ENCODE assay signal across 8 mouse cellular contexts in genomic region chr4:132309140-132309848, GRCm38 (mm10). TPM values are rescaled to one million over a fixed set of nuclear protein-coding genes. Genes with fewer than 3 reads are reported as not detected.
DNase-seq lines count a peak whose midpoint lies in the region; ATAC-seq lines count a peak whose summit lies in the region.

No protein-coding gene starts in this region.

- H3K9ac ChIP-seq in heart, embryonic 11.5 days (ENCODE audit: low read depth, low read length): peak overlapping the region; percentile 95
- peak overlapping the region; percentile 87 for H3K9ac ChIP-seq in hindbrain, embryonic 13.5 days
- peak overlapping the region; percentile 80 for H3K9ac ChIP-seq in stomach, embryonic 15.5 days

- no peak for DNase-seq in heart, adult 11 months
- DNase-seq in embryonic facial prominence, embryonic 10.5 days (ENCODE audit: low spot score): peak; percentile 32
- DNase-seq in adrenal gland, adult 8-10 months: no peak

- peak overlapping the region; percentile 93 for H3K4me2 ChIP-seq in heart, embryonic 11.5 days
- peak overlapping the region; percentile 81 for H3K4me2 ChIP-seq in hindbrain, embryonic 13.5 days
- H3K4me2 ChIP-seq in stomach, embryonic 15.5 days: peak overlapping the region; percentile 76

- peak overlapping the region; percentile 81 for H3K4me3 ChIP-seq in heart, embryonic 11.5 days (ENCODE audit: low read depth, low read length)
- H3K4me3 ChIP-seq in embryonic facial prominence, embryonic 10.5 days: peak overlapping the region; percentile 90
- H3K4me3 ChIP-seq in hindbrain, embryonic 13.5 days: peak overlapping the region; percentile 60
- H3K4me3 ChIP-seq in macrophage (ENCODE audit: inconsistent target): peak overlapping the region; percentile 90
- peak overlapping the region; percentile 76 for H3K4me3 ChIP-seq in stomach, embryonic 15.5 days (replicated peaks)

- peak overlapping the region; percentile 89 for H3K27ac ChIP-seq in heart, embryonic 11.5 days (ENCODE audit: low read depth, low read length)
- H3K27ac ChIP-seq in embryonic facial prominence, embryonic 10.5 days (replicated peaks): peak overlapping the region; percentile 96
- H3K27ac ChIP-seq in hindbrain, embryonic 13.5 days: peak overlapping the region; percentile 91
- H3K27ac ChIP-seq in macrophage: peak overlapping the region; percentile 80
- H3K27ac ChIP-seq in stomach, embryonic 15.5 days: peak overlapping the region; percentile 89

- peaks cover 20% of the 10 kb centered on the region for H3K36me3 ChIP-seq in heart, embryonic 11.5 days (ENCODE audit: control insufficient read depth, insufficient read depth, low read length)
- H3K36me3 ChIP-seq in embryonic facial prominence, embryonic 10.5 days (replicated peaks): peaks cover 52% of the 10 kb centered on the region
- H3K36me3 ChIP-seq in hindbrain, embryonic 13.5 days: peaks cover 45% of the 10 kb centered on the region
- peaks cover 33% of the 10 kb centered on the region for H3K36me3 ChIP-seq in macrophage (ENCODE audit: inconsistent target)
- H3K36me3 ChIP-seq in stomach, embryonic 15.5 days: peaks cover 23% of the 10 kb centered on the region

- H3K79me2 ChIP-seq in macrophage (ENCODE audit: inconsistent target): peaks cover 14% of the 10 kb centered on the region

- H3K4me1 ChIP-seq in heart, embryonic 11.5 days (ENCODE audit: control insufficient read depth, insufficient read depth, low read length): peaks cover 11% of the 10 kb centered on the region
- H3K4me1 ChIP-seq in embryonic facial prominence, embryonic 10.5 days: peaks cover 11% of the 10 kb centered on the region
- peaks cover 15% of the 10 kb centered on the region for H3K4me1 ChIP-seq in hindbrain, embryonic 13.5 days (replicated peaks)
- H3K4me1 ChIP-seq in stomach, embryonic 15.5 days: 0 out of 2 replicates have a peak, but pooled peaks cover 3% of the 10 kb centered on the region

- 1% methylated on average over 15 of the region's 15 CpGs for WGBS in heart, embryonic 11.5 days (ENCODE audit: insufficient replicate concordance)
- under 1% methylated on average over 15 of the region's 15 CpGs for WGBS in embryonic facial prominence, embryonic 10.5 days
- WGBS in hindbrain, embryonic 13.5 days: under 1% methylated on average over 15 of the region's 15 CpGs
- WGBS in macrophage (ENCODE audit: missing documents): under 1% methylated on average over 15 of the region's 15 CpGs
- WGBS in stomach, embryonic 15.5 days: 2% methylated on average over 15 of the region's 15 CpGs

- no peak for ATAC-seq in heart, embryonic 11.5 days (replicated peaks; ENCODE audit: insufficient number of reproducible peaks, low FRiP score, low TSS enrichment)
- peak; percentile 21 for ATAC-seq in CD4-positive, CD25-positive, alpha-beta regulatory T cell, adult 4 months
- ATAC-seq in hindbrain, embryonic 13.5 days (ENCODE audit: low FRiP score): no peak
- ATAC-seq in stomach, embryonic 15.5 days (ENCODE audit: insufficient read depth, low FRiP score, low read depth): no peak

- no peaks in the 10 kb centered on the region for H3K9me3 ChIP-seq in heart, embryonic 11.5 days (replicated peaks; ENCODE audit: control insufficient read depth, low read length)
- H3K9me3 ChIP-seq in embryonic facial prominence, embryonic 10.5 days: no peaks in the 10 kb centered on the region
- no peaks in the 10 kb centered on the region for H3K9me3 ChIP-seq in hindbrain, embryonic 13.5 days
- H3K9me3 ChIP-seq in stomach, embryonic 15.5 days: no peaks in the 10 kb centered on the region

- no peaks in the 10 kb centered on the region for H3K27me3 ChIP-seq in heart, embryonic 11.5 days (ENCODE audit: control insufficient read depth, insufficient read depth, low read length)
- no peaks in the 10 kb centered on the region for H3K27me3 ChIP-seq in embryonic facial prominence, embryonic 10.5 days (replicated peaks; ENCODE audit: low read depth, poor library complexity, severe bottlenecking)
- H3K27me3 ChIP-seq in hindbrain, embryonic 13.5 days: no peaks in the 10 kb centered on the region
- no peaks in the 10 kb centered on the region for H3K27me3 ChIP-seq in stomach, embryonic 15.5 days (replicated peaks)

RNA-seq across cellular contexts. Expression of gene Rab42, which starts 6.1 kb away (rescaled TPM):
- polyA plus RNA-seq in heart, embryonic 11.5 days (2014; fragmentation: Nextera tagmentation; extraction: Ambion mirVana): 0.57 and 1.8 TPM in 2 replicates
- polyA plus RNA-seq in CD4-positive, CD25-positive, alpha-beta regulatory T cell, adult 4 months (2017; shearing (Covaris generic)): 1 to 10 TPM in 1 of 2 experiments, not detected in 1; 1.0 TPM
- 1.3 and 1.8 TPM in 2 replicates for polyA plus RNA-seq in embryonic facial prominence, embryonic 10.5 days (2016; fragmentation: Nextera tagmentation; extraction: Ambion mirVana)
- polyA plus RNA-seq in hindbrain, embryonic 13.5 days (2015; fragmentation: Nextera tagmentation; extraction: Ambion mirVana): 0.80 and 0.84 TPM in 2 replicates
- 1 to 10 TPM in 4 of 26 experiments, under 1 TPM in 1, not detected in 21; 0.97 to 2.7 (median 2.1) TPM for total RNA-seq in macrophage (2018; cell fraction: chromatin; rRNA removed)
- total RNA-seq in macrophage (2018; cell fraction: cytosol; rRNA removed): 1 to 10 TPM in 13 of 26 experiments, under 1 TPM in 11, not detected in 2; 0.19 to 2.4 (median 1.0) TPM
- total RNA-seq in macrophage (2018; cell fraction: nucleus; rRNA removed): 1 to 10 TPM in 6 of 26 experiments, under 1 TPM in 2, not detected in 18; 0.84 to 3.7 (median 1.6) TPM
- 0.52 to 0.69 TPM (median 0.60 TPM) in 3 replicates for polyA plus RNA-seq in macrophage (2018)
- 1.8 and 2.4 TPM in 2 replicates for polyA plus RNA-seq in stomach, embryonic 15.5 days (2015; fragmentation: Nextera tagmentation; extraction: Ambion mirVana)
- 1 to 10 TPM; 2.6 to 5.1 (median 3.9) TPM for total RNA-seq in adrenal gland, adult 8-10 months (2022)

RNA-seq across cellular contexts. Expression of gene Trnau1ap, which starts 20.0 kb away (rescaled TPM):
- polyA plus RNA-seq in heart, embryonic 11.5 days (2014; fragmentation: Nextera tagmentation; extraction: Ambion mirVana): 72.0 and 81.8 TPM in 2 replicates
- 10 to 100 TPM; 40.7 to 48.9 TPM for polyA plus RNA-seq in CD4-positive, CD25-positive, alpha-beta regulatory T cell, adult 4 months (2017; shearing (Covaris generic))
- polyA plus RNA-seq in embryonic facial prominence, embryonic 10.5 days (2016; fragmentation: Nextera tagmentation; extraction: Ambion mirVana): 83.5 and 83.8 TPM in 2 replicates
- polyA plus RNA-seq in hindbrain, embryonic 13.5 days (2015; fragmentation: Nextera tagmentation; extraction: Ambion mirVana): 75.7 and 80.9 TPM in 2 replicates
- 10 to 100 TPM; 11.7 to 66.2 (median 41.8) TPM for total RNA-seq in macrophage (2018; cell fraction: chromatin; rRNA removed)
- total RNA-seq in macrophage (2018; cell fraction: cytosol; rRNA removed): 10 to 100 TPM; 22.2 to 29.5 (median 27.0) TPM
- 10 to 100 TPM; 13.9 to 51.0 (median 23.7) TPM for total RNA-seq in macrophage (2018; cell fraction: nucleus; rRNA removed)
- polyA plus RNA-seq in macrophage (2018): 20.1 to 47.1 TPM (median 30.7 TPM) in 3 replicates
- polyA plus RNA-seq in stomach, embryonic 15.5 days (2015; fragmentation: Nextera tagmentation; extraction: Ambion mirVana): 67.4 and 68.2 TPM in 2 replicates
- 10 to 100 TPM; 29.4 to 44.1 (median 41.8) TPM for total RNA-seq in adrenal gland, adult 8-10 months (2022)

RNA-seq across cellular contexts. Expression of gene Taf12, which starts 35.1 kb away (rescaled TPM):
- polyA plus RNA-seq in heart, embryonic 11.5 days (2014; fragmentation: Nextera tagmentation; extraction: Ambion mirVana): 35.7 and 37.3 TPM in 2 replicates
- polyA plus RNA-seq in CD4-positive, CD25-positive, alpha-beta regulatory T cell, adult 4 months (2017; shearing (Covaris generic)): 10 to 100 TPM; 84.4 to 91.9 TPM
- polyA plus RNA-seq in embryonic facial prominence, embryonic 10.5 days (2016; fragmentation: Nextera tagmentation; extraction: Ambion mirVana): 58.8 and 59.3 TPM in 2 replicates
- polyA plus RNA-seq in hindbrain, embryonic 13.5 days (2015; fragmentation: Nextera tagmentation; extraction: Ambion mirVana): 44.6 and 49.0 TPM in 2 replicates
- 10 to 100 TPM in 5 of 26 experiments, 1 to 10 TPM in 21; 1.0 to 18.4 (median 5.5) TPM for total RNA-seq in macrophage (2018; cell fraction: chromatin; rRNA removed)
- 10 to 100 TPM; 13.9 to 31.4 (median 23.1) TPM for total RNA-seq in macrophage (2018; cell fraction: cytosol; rRNA removed)
- total RNA-seq in macrophage (2018; cell fraction: nucleus; rRNA removed): 10 to 100 TPM in 8 of 26 experiments, 1 to 10 TPM in 18; 1.9 to 23.5 (median 6.6) TPM
- polyA plus RNA-seq in macrophage (2018): 14.6 to 29.9 TPM (median 25.8 TPM) in 3 replicates
- 38.4 and 43.0 TPM in 2 replicates for polyA plus RNA-seq in stomach, embryonic 15.5 days (2015; fragmentation: Nextera tagmentation; extraction: Ambion mirVana)
- total RNA-seq in adrenal gland, adult 8-10 months (2022): 10 to 100 TPM; 25.6 to 33.0 (median 29.5) TPM

RNA-seq across cellular contexts. Expression of gene Rcc1, which starts 44.1 kb away (rescaled TPM):
- polyA plus RNA-seq in heart, embryonic 11.5 days (2014; fragmentation: Nextera tagmentation; extraction: Ambion mirVana): 28.1 and 28.2 TPM in 2 replicates
- polyA plus RNA-seq in CD4-positive, CD25-positive, alpha-beta regulatory T cell, adult 4 months (2017; shearing (Covaris generic)): 10 to 100 TPM; 11.7 to 23.9 TPM
- 160 and 172 TPM in 2 replicates for polyA plus RNA-seq in embryonic facial prominence, embryonic 10.5 days (2016; fragmentation: Nextera tagmentation; extraction: Ambion mirVana)
- polyA plus RNA-seq in hindbrain, embryonic 13.5 days (2015; fragmentation: Nextera tagmentation; extraction: Ambion mirVana): 37.2 and 42.1 TPM in 2 replicates
- 10 to 100 TPM in 21 of 26 experiments, 1 to 10 TPM in 5; 5.2 to 26.9 (median 16.8) TPM for total RNA-seq in macrophage (2018; cell fraction: chromatin; rRNA removed)
- total RNA-seq in macrophage (2018; cell fraction: cytosol; rRNA removed): 10 to 100 TPM in 2 of 26 experiments, 1 to 10 TPM in 24; 4.5 to 11.2 (median 8.7) TPM
- total RNA-seq in macrophage (2018; cell fraction: nucleus; rRNA removed): 10 to 100 TPM in 19 of 26 experiments, 1 to 10 TPM in 7; 7.7 to 48.2 (median 13.1) TPM
- polyA plus RNA-seq in macrophage (2018): 4.4 to 19.9 TPM (median 8.8 TPM) in 3 replicates
- 68.5 and 74.6 TPM in 2 replicates for polyA plus RNA-seq in stomach, embryonic 15.5 days (2015; fragmentation: Nextera tagmentation; extraction: Ambion mirVana)
- total RNA-seq in adrenal gland, adult 8-10 months (2022): 10 to 100 TPM; 12.7 to 18.0 (median 15.7) TPM

RNA-seq across cellular contexts. Expression of gene Gmeb1, which starts 47.9 kb away (rescaled TPM):
- 28.1 and 28.3 TPM in 2 replicates for polyA plus RNA-seq in heart, embryonic 11.5 days (2014; fragmentation: Nextera tagmentation; extraction: Ambion mirVana)
- polyA plus RNA-seq in CD4-positive, CD25-positive, alpha-beta regulatory T cell, adult 4 months (2017; shearing (Covaris generic)): 10 to 100 TPM; 16.7 to 17.7 TPM
- 46.2 and 46.5 TPM in 2 replicates for polyA plus RNA-seq in embryonic facial prominence, embryonic 10.5 days (2016; fragmentation: Nextera tagmentation; extraction: Ambion mirVana)
- 47.1 and 48.7 TPM in 2 replicates for polyA plus RNA-seq in hindbrain, embryonic 13.5 days (2015; fragmentation: Nextera tagmentation; extraction: Ambion mirVana)
- total RNA-seq in macrophage (2018; cell fraction: chromatin; rRNA removed): 10 to 100 TPM; 28.1 to 68.5 (median 45.7) TPM
- 10 to 100 TPM in 22 of 26 experiments, 1 to 10 TPM in 4; 9.4 to 14.1 (median 11.2) TPM for total RNA-seq in macrophage (2018; cell fraction: cytosol; rRNA removed)
- 10 to 100 TPM; 19.6 to 45.7 (median 27.8) TPM for total RNA-seq in macrophage (2018; cell fraction: nucleus; rRNA removed)
- 7.8 to 8.4 TPM (median 8.3 TPM) in 3 replicates for polyA plus RNA-seq in macrophage (2018)
- 30.1 and 30.3 TPM in 2 replicates for polyA plus RNA-seq in stomach, embryonic 15.5 days (2015; fragmentation: Nextera tagmentation; extraction: Ambion mirVana)
- total RNA-seq in adrenal gland, adult 8-10 months (2022): 10 to 100 TPM; 16.3 to 24.8 (median 19.3) TPM
